Mouse (Mus musculus): ENCODE data around the gene Chd1. TPM values are rescaled to one million over a fixed set of nuclear protein-coding genes. Genes with fewer than 3 reads are reported as not detected.
A peak's percentile ranks its signal among the peaks of the same experiment; 100 is the strongest.
"Not testable (repeated sequence)": the region's sequence is repeated elsewhere in the genome, so short reads cannot be mapped to it uniquely, and the experiment has no call there.

Chd1 gene
- total RNA-seq, 1 experiment from 2014 or later: 81.8 TPM

DNA sequence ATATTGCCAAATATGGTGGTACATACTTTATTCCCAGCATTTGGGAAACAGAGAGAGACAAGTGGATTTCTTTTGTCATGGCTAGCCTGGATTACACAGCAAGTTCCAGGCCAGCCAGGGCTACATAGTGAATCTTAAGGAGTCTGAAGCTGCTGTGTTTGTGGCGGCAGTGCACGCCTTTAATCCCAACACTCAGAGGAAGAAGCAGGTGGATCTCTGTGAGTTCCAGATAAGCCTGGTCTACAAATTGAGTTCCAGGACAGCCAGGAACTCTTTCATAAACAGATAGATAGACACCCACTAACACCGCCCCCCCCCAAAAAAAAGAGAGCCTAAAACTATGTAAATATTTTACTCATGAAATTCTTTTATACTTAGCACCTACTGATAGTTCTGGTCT is 16.1 kb downstream of the Chd1 start:
- ATAC-seq (replicated peaks in 1 of 2; ENCODE audit: insufficient read depth in 1 of 2, low FRiP score in 2 of 2, low TSS enrichment in 1 of 2, low read depth in 1 of 2, poor library complexity in 2 of 2, severe bottlenecking in 2 of 2): no peak

DNA sequence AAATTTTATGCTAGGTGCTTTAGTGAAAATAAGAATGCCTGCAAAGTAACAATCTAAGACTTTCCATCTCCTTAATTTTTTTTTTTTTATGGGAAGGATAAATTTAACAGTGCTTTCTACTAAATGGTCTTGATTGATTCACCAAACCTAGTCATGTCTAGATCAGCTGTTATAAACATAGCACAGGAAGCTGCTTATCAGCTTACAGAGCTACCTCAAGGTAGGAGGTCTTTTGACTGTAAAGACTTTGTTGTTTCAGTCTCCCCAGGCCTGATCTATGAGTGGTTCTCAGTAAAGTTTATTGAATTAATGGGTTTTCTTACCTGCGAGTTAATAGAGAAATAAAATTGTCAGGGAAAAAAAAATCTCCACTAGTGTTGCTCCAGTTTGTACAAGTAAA is 18.5 kb downstream of the Chd1 start:
- no peak for ATAC-seq (replicated peaks in 1 of 2; ENCODE audit: insufficient read depth in 1 of 2, low FRiP score in 2 of 2, low TSS enrichment in 1 of 2, low read depth in 1 of 2, poor library complexity in 2 of 2, severe bottlenecking in 2 of 2)

DNA sequence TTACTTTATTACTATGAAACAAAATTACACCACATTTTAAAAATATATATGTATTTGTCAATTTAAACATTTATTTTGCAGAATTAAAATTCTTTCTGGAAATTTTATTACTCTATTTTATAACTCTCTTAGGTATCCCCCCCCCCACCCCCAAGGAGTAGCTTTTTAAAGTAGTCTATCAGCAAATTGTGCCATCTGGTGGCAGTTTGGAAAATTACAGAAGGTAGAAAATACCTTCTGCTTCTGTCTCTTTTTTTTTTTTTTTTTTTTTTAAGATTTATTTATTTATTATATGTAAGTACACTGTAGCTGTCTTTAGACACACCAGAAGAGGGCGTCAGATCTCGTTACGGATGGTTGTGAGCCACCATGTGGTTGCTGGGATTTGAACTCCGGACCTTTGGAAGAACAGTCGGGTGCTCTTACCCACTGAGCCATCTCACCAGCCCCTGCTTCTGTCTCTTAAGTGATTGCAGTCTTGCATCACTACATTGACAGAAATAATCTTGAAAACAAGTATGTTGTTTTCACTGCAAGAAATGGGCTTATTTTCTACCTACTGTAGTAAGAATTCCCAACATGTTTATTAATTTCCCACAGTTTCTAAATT is 19.2 kb downstream of the Chd1 start:
- ATAC-seq (replicated peaks in 1 of 2; ENCODE audit: insufficient read depth in 1 of 2, low FRiP score in 2 of 2, low TSS enrichment in 1 of 2, low read depth in 1 of 2, poor library complexity in 2 of 2, severe bottlenecking in 2 of 2): not testable (repeated sequence)

DNA sequence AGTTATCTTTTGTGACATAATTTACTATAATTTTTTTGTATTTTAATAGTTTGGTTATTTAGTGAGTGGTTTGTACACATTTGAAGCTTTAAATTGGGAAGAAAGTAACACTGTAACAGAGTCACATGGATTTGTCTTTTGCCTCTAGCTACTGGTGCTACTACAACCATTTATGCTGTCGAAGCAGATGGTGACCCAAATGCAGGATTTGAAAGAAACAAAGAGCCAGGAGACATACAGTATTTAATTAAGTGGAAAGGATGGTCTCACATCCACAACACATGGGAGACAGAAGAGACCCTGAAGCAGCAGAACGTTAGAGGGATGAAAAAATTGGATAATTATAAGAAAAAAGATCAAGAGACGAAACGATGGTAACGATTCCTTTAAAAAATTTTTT is 26.9 kb downstream of the Chd1 start:
- ATAC-seq (replicated peaks in 1 of 2; ENCODE audit: insufficient read depth in 1 of 2, low FRiP score in 2 of 2, low TSS enrichment in 1 of 2, low read depth in 1 of 2, poor library complexity in 2 of 2, severe bottlenecking in 2 of 2): no peak

DNA sequence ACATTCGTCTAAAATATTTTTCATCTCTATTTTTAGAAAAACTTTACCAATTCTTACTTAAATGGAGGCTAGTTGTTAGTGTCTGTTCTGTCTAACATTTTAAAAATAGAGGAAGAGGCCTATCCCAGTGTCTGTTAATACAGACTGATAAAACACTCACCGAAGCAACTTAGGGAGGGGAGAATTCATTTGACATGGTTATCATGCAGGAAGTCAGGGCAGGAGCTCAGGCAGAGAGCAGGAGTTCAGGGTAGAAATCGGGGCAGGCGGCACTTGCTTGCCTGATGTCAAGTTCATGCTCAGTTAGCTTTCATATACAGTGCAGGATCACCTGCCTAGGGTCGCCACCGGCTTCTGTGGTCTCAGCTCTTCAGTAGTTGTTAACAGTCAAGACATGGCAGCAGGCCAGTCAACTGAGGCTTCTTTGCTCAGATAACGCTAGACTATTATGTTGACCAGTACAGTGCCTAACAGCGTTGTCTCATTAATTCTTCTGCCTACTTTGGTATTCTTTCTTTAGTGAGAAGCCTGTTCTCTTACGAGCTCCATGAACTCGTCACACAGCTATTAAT is 32.7 kb downstream of the Chd1 start:
- no peak for ATAC-seq (replicated peaks in 1 of 2; ENCODE audit: insufficient read depth in 1 of 2, low FRiP score in 2 of 2, low TSS enrichment in 1 of 2, low read depth in 1 of 2, poor library complexity in 2 of 2, severe bottlenecking in 2 of 2)

DNA sequence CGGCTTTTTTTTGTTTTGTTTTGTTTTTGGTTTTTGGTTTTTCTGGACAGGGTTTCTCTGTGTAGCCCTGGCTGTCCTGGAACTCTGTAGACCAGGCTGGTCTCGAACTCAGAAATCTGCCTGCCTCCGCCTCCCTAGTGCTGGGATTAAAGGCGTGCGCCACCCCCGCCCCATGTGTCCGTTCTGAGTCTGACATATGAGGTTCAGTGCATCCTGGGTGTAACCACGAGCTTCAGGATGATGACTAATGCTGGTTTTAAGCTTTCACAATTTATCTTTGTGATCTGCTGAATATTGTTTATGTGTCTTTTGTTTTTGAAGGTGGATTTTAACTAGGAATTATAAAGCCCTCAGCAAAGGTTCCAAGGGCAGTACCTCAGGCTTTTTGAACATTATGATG is 37.1 kb downstream of the Chd1 start:
- no peak for ATAC-seq (replicated peaks in 1 of 2; ENCODE audit: insufficient read depth in 1 of 2, low FRiP score in 2 of 2, low TSS enrichment in 1 of 2, low read depth in 1 of 2, poor library complexity in 2 of 2, severe bottlenecking in 2 of 2)

DNA sequence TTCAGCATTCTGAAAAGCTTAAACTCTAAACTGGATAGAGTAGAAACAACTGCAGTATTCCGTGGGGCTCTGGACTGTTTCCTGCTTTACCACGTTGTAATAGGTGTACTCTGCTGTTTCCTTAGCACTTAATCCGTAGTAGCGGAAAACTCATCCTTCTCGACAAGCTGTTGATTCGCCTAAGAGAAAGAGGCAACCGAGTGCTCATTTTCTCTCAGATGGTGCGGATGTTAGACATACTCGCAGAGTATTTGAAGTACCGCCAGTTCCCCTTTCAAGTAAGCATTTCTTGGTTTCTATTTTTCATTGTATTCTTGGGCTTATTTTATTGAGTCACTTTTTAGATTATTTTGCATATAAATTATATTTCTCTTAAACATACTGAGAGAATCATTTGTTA is 38.2 kb downstream of the Chd1 start:
- no peak for ATAC-seq (replicated peaks in 1 of 2; ENCODE audit: insufficient read depth in 1 of 2, low FRiP score in 2 of 2, low TSS enrichment in 1 of 2, low read depth in 1 of 2, poor library complexity in 2 of 2, severe bottlenecking in 2 of 2)

DNA sequence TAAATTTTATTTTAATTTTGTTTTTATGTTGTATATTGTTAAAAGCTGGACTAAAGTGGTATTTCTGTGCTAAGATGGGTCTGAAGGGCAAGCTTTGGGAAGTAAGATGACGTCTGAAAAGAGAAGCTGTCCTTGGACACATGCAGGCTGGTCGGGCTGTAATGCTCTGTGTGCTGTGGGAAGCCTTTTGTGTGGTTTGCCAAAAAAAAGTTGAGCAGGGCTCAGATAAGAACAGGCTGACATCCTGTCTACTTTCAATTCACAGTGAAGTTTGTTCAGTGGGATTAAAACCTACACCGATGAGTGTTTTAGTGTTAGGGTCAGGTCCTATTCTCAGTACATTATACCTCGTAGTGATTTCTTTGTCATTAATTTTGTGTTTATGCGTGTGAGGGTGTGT is 38.6 kb downstream of the Chd1 start:
- ATAC-seq (replicated peaks in 1 of 2; ENCODE audit: insufficient read depth in 1 of 2, low FRiP score in 2 of 2, low TSS enrichment in 1 of 2, low read depth in 1 of 2, poor library complexity in 2 of 2, severe bottlenecking in 2 of 2): no peak

DNA sequence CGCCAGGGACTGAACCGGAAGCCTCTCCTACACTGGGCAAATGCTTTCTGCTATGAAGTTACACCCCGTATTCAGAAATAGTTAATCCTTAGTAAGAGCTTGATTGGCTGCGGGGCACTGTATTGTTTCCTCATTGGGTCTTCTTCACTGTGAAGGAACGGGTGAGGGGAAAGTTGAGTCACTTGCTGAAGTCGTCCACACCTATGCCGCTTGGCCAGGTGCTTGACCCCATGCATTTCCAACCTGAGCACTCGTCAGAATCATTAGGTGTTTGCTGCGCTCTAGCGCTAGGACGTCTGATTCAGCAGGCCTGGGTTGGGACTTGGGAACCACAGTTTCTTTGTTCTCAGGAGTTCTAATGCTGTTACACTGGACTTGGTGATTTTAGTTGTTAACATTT is 41.9 kb downstream of the Chd1 start:
- no peak for ATAC-seq (replicated peaks in 1 of 2; ENCODE audit: insufficient read depth in 1 of 2, low FRiP score in 2 of 2, low TSS enrichment in 1 of 2, low read depth in 1 of 2, poor library complexity in 2 of 2, severe bottlenecking in 2 of 2)

DNA sequence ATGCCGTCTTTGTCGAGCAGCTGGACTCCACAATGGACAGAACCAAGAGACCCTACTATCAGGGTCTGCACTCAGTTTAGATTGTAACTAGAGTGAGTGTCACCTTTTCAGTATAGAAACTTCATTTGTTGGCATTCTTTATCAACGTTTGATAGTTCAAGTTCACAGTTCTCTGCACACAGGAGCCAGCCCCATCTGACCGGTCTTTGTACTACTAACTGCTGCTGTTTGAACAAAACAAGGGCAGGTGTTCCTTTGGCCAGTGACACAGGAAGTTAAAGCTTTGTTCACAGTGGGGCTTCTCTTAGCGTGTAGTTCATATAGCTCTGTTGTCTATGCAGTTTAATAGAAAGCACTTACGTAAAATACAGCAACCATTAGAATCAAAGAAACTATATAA is 43.3 kb downstream of the Chd1 start:
- ATAC-seq (replicated peaks in 1 of 2; ENCODE audit: insufficient read depth in 1 of 2, low FRiP score in 2 of 2, low TSS enrichment in 1 of 2, low read depth in 1 of 2, poor library complexity in 2 of 2, severe bottlenecking in 2 of 2): no peak

DNA sequence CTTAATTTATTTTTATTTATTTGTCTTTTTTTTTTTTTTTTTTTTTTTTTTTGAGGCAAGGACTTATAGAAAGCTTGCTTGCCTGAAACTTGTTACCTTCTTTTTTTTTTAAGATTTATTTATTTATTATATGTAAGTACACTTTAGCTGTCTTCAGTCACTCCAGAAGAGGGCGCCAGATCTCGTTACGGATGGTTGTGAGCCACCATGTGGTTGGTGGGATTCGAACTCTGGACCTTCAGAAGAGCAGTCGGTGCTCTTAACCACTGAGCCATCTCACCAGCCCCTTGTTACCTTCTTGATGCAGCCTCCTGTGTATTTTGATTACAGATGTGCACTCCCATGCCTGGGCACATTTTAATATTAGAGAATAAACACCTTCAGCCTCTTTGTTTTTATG is 46.5 kb downstream of the Chd1 start:
- ATAC-seq (replicated peaks in 1 of 2; ENCODE audit: insufficient read depth in 1 of 2, low FRiP score in 2 of 2, low TSS enrichment in 1 of 2, low read depth in 1 of 2, poor library complexity in 2 of 2, severe bottlenecking in 2 of 2): not testable (repeated sequence)

DNA sequence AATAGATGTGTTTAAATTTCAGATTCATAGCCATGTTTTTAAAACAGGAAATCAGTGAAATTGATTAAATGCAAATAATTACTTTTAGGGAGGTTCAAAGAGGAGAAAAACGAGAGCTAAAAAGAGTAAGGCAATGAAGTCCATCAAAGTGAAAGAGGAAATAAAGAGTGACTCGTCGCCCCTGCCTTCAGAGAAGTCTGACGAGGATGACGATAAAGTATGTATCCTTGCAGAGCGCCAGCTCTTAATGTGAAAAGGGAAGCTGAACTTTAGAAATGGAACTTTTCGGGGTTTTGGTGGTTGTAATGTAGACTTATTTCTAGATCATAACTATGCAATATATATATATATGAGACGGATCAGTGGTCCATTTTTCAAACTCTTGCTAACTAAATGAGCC is 56.4 kb downstream of the Chd1 start:
- peak; percentile 73 to 90 for ATAC-seq (replicated peaks in 1 of 2; ENCODE audit: insufficient read depth in 1 of 2, low FRiP score in 2 of 2, low TSS enrichment in 1 of 2, low read depth in 1 of 2, poor library complexity in 2 of 2, severe bottlenecking in 2 of 2)

DNA sequence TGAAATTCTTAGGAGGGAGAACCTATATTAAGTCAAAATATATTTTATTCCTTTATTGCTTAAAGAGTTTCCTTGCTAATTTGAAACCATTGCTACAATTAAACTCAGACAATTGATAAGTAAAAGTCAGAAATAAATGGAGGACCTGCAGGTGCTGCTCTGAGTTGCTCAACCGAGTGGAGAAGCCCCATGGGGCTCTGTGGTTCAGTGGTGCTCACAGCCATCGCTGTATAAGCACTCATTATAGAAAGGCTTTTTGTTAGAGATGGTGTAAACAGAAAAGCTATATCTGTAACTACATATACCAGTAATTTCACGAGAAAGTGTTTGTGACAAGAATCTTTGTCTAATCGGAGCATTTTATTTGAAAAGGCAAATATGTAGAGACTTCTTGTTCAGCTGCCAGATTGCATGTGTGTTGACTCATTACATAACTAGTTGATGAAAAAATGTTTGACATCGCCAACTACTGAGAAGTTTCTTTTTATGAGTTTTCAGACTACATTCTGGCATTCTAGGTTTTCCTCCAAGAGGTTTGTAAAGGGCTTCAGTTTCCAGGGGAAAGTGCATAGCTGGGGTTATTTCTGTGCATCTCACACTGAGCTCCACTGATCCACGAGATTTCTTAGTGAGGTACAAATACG is 64.4 kb downstream of the Chd1 start:
- no peak for ATAC-seq (replicated peaks in 1 of 2; ENCODE audit: insufficient read depth in 1 of 2, low FRiP score in 2 of 2, low TSS enrichment in 1 of 2, low read depth in 1 of 2, poor library complexity in 2 of 2, severe bottlenecking in 2 of 2)

DNA sequence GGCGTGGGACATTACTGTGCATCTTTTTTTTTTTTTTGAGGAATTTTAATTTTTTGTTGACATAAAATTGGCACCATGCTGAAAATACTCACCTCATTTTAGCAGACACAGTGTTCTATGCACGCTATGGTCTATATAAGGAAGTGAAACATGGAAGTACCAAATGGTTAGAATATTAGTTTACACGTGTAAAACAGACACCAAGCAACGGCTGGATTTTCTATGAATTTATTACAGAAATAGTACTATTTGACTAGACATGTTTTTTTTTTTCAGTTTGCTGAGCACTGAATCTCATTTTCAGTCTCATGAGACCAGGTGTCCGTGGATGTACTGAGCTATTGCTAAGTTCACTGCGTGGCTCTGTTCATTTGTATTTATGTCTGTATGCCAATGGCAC is 69.2 kb downstream of the Chd1 start:
- ATAC-seq (replicated peaks in 1 of 2; ENCODE audit: insufficient read depth in 1 of 2, low FRiP score in 2 of 2, low TSS enrichment in 1 of 2, low read depth in 1 of 2, poor library complexity in 2 of 2, severe bottlenecking in 2 of 2): no peak

DNA sequence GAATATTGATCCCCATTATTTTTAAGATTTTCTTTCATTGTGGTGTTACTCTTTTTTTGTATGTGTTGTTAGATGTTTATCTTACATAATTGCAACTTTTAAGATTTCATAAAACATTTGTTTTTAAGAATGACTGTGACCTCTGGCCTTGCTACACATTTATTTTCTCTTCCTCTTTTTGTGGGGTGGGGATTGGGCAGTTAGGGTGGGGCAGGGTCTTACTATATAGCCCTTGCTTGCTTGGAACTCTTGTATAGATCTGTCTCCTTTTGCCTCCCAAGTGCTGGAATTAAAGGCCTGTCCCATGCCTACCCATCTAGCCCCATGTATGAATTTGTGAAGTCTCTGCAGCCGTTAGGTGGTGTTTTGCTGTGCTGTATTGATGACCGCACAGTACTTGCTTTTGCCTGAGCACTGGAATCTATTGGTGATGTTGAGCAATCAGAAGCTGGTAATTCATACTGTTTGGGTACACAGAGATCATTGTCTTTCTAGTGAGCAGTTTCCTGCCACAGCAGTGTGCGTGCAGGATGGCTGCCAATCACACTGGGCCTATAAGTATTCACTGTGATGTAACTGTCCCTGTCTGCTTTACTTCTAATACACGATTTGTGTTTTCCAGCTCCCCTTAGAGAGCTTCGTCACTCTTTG is 69.9 kb downstream of the Chd1 start:
- peak in 1 of 2 experiments; percentile 5; a peak in 1 of 4 replicates for ATAC-seq (replicated peaks in 1 of 2; ENCODE audit: insufficient read depth in 1 of 2, low FRiP score in 2 of 2, low TSS enrichment in 1 of 2, low read depth in 1 of 2, poor library complexity in 2 of 2, severe bottlenecking in 2 of 2)

DNA sequence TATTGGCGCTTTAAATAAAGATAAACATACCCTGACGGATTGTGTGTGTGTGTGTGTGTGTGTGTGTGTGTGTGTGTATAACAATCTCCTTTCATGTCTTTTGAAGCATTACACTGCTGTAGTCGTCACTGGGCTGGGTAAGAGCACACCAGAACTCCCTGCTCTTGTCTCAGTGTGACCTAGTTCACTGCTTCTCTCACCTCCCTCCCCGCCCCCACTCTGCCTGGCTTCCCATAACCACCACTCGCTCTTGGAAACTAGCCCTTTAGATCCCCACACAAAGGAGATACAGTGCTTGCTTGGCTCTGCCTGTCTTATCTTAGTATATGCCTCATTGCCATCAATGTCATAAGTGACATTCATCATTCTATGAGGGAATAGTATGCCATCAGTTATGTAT is 71.6 kb downstream of the Chd1 start:
- no peak for ATAC-seq (replicated peaks in 1 of 2; ENCODE audit: insufficient read depth in 1 of 2, low FRiP score in 2 of 2, low TSS enrichment in 1 of 2, low read depth in 1 of 2, poor library complexity in 2 of 2, severe bottlenecking in 2 of 2)

DNA sequence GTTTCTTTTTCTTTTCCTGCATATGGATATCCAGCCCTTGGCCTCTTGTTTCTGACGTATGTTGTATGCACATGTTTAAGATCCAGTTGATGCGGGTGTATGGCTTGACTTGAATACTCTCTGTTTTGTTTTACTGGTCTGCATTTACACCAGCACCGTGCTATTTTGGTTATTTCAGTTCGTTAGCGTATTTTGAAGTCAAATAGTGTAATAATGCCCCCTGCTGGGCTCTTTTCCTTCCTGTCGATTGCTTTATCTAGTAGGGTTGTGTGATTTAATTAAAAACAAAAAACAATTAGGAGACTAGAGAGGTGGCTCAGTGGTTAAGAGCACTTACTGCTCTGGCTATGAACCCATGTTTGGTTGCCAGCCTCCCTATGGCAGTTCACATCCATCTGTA is 73.2 kb downstream of the Chd1 start:
- no peak; a peak in 1 of 4 replicates for ATAC-seq (replicated peaks in 1 of 2; ENCODE audit: insufficient read depth in 1 of 2, low FRiP score in 2 of 2, low TSS enrichment in 1 of 2, low read depth in 1 of 2, poor library complexity in 2 of 2, severe bottlenecking in 2 of 2)

DNA sequence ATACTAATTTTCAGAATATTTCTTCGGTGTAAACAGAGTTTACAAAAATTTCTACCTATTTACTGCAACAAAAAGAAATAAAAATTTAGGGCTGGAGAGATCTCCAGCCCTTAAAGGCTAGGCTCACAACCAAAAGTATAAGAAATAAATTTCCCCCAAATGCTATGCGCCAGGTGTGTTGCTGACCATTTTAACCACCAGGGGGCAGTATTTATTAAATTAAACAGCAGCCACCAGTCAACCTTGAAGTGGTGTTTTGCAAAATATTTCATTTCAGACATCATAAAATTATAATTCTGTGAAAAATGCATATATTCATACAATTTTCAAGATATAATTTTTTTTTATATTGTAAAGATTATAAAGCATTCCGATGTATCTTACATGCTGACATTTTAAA is 82.3 kb downstream of the Chd1 start:
- peak in 1 of 2 experiments; percentile 64; a peak in 1 of 4 replicates for ATAC-seq (replicated peaks in 1 of 2; ENCODE audit: insufficient read depth in 1 of 2, low FRiP score in 2 of 2, low TSS enrichment in 1 of 2, low read depth in 1 of 2, poor library complexity in 2 of 2, severe bottlenecking in 2 of 2)

All from hematopoietic stem cell, adult 5-6 weeks (primary cell).